Mouse (Mus musculus) lung, postnatal 0 days (tissue): ENCODE measurements at regions not wholly inside any gene's neighbourhood (a gene's known extent, or its start where the extent isn't known, plus 50 kb on each side); places are given as distances from the start of the nearest gene placed in this dataset.

Source experiments
- ATAC-seq: fragments of 200-750 bp; cut with Nextera tagmentation; 2 replicates; pipeline ENCODE4 v1.8.0; 2017; ENCODE audit warnings: moderate library complexity
- DNase-seq: peaks from one replicate; pipeline ENCODE4 v3.0.0-alpha.2; 2016; ENCODE audit warnings: low spot score
- H3K27ac ChIP-seq: fragments of 300-500 bp; sonication (generic); 2 replicates; pipeline ENCODE4 v1.5.1; 2014; ENCODE audit warnings: antibody characterized with exemption, mild to moderate bottlenecking, low read length, mixed read lengths
- H3K27me3 ChIP-seq: fragments of 300-500 bp; sonication (generic); replicated peaks from 2 replicates; pipeline ENCODE4 v1.6.1; 2014; ENCODE audit warnings: low read length, mixed read lengths; ENCODE audit not compliant: insufficient read depth
- H3K36me3 ChIP-seq: fragments of 300-500 bp; sonication (generic); 2 replicates; pipeline ENCODE4 v1.6.1; 2014; ENCODE audit warnings: low read length, mixed read lengths; ENCODE audit not compliant: insufficient read depth
- H3K4me1 ChIP-seq: fragments of 300-500 bp; sonication (generic); 2 replicates; pipeline ENCODE4 v1.6.1; 2014; ENCODE audit warnings: antibody characterized with exemption, low read depth, low read length, mixed read lengths; ENCODE audit not compliant: insufficient read depth
- H3K4me2 ChIP-seq: fragments of 300-500 bp; sonication (generic); replicated peaks from 2 replicates; pipeline ENCODE4 v1.6.1; 2014; ENCODE audit warnings: low read depth, mild to moderate bottlenecking, low read length, moderate library complexity, mixed read lengths
- H3K4me3 ChIP-seq: fragments of 300-500 bp; sonication (generic); 2 replicates; pipeline ENCODE4 v1.5.1; 2014; ENCODE audit warnings: low read depth, low read length
- H3K9ac ChIP-seq: fragments of 300-500 bp; sonication (generic); replicated peaks from 2 replicates; pipeline ENCODE4 v1.6.1; 2014; ENCODE audit warnings: low read depth, mild to moderate bottlenecking
- H3K9me3 ChIP-seq: fragments of 300-500 bp; sonication (generic); 2 replicates; pipeline ENCODE4 v1.6.1; 2016; ENCODE audit warnings: low read length, mixed read lengths
- CTCF ChIP-seq: IDR thresholded peaks from 2 replicates; pipeline ENCODE4 v1.5.1; 2016; ENCODE audit warnings: antibody characterized with exemption, mild to moderate bottlenecking
- EP300 ChIP-seq: IDR thresholded peaks from 2 replicates; pipeline ENCODE4 v1.6.1; 2016; ENCODE audit warnings: antibody characterized with exemption, mild to moderate bottlenecking, control low read depth
- WGBS: fragments of 180-500 bp; shearing (Covaris S2); extraction: QIAGEN DNeasy Blood & Tissue Kit; methylation state at CpG from one replicate; pipeline ENCODE4 v1.1.7; 2014; 5-methylcytosine and 5-hydroxymethylcytosine counted together

- Histone ChIP-seq H3K36me3 (no peaks in the 10 kb centered on the region), H3K4me2 (no peak overlapping the region), H3K9ac (no peak overlapping the region), H3K27me3 (no peaks in the 10 kb centered on the region), H3K4me1 (no peaks in the 10 kb centered on the region), H3K27ac (no peak overlapping the region), H3K4me3 (no peak overlapping the region), H3K9me3 (no peaks in the 10 kb centered on the region)
- TF ChIP-seq CTCF (no peak), EP300 (no peak)
- no peak for DNase-seq
- WGBS = 58% methylated on average over 3 of the region's 3 CpGs
- ATAC-seq = no peak
Observed at GRCm38 (mm10) chr5:39348680-39349079, 406.6 kb downstream of the Hs3st1 start.

- WGBS = 64% methylated on average over 3 of the region's 3 CpGs
- H3K27me3 ChIP-seq = no peaks in the 10 kb centered on the region
- no peak overlapping the region for H3K9ac ChIP-seq
- no peak for ATAC-seq
- H3K4me3 ChIP-seq = no peak overlapping the region
- H3K27ac ChIP-seq = no peak overlapping the region
- TF ChIP-seq EP300 (no peak), CTCF (no peak)
- no peak overlapping the region for H3K4me2 ChIP-seq
- H3K36me3 ChIP-seq = no peaks in the 10 kb centered on the region
- no peak for DNase-seq
- H3K4me1 ChIP-seq = no peaks in the 10 kb centered on the region
- no peaks in the 10 kb centered on the region for H3K9me3 ChIP-seq
Observed at GRCm38 (mm10) chr5:39347019-39347418, 408.3 kb downstream of the Hs3st1 start.

GRCm38 (mm10) chr5:39337917-39338316, 417.4 kb downstream of the Hs3st1 start:
- Histone ChIP-seq H3K4me2 (no peak overlapping the region), H3K27ac (no peak overlapping the region), H3K36me3 (no peaks in the 10 kb centered on the region), H3K9me3 (no peaks in the 10 kb centered on the region), H3K27me3 (no peaks in the 10 kb centered on the region), H3K4me3 (no peak overlapping the region), H3K9ac (no peak overlapping the region), H3K4me1 (no peaks in the 10 kb centered on the region)
- ATAC-seq (no peak), DNase-seq (no peak)
- TF ChIP-seq CTCF (no peak), EP300 (no peak)
- 58% methylated on average over 1 of the region's 1 CpGs for WGBS

- no peak overlapping the region for H3K9ac ChIP-seq
- H3K4me2 ChIP-seq = no peak overlapping the region
- H3K27ac ChIP-seq = no peak overlapping the region
- DNase-seq (no peak), ATAC-seq (no peak)
- no peaks in the 10 kb centered on the region for H3K27me3 ChIP-seq
- TF ChIP-seq EP300 = no peak
- no peak for TF ChIP-seq CTCF
- WGBS = 91% methylated on average over 2 of the region's 2 CpGs
- no peaks in the 10 kb centered on the region for H3K4me1 ChIP-seq
- no peak overlapping the region for H3K4me3 ChIP-seq
- H3K9me3 ChIP-seq = no peaks in the 10 kb centered on the region
- no peaks in the 10 kb centered on the region for H3K36me3 ChIP-seq
Observed at GRCm38 (mm10) chr5:39336484-39336985, 418.7 kb downstream of the Hs3st1 start.

- DNase-seq = no peak
- Histone ChIP-seq H3K9ac (no peak overlapping the region), H3K36me3 (no peaks in the 10 kb centered on the region), H3K27me3 (no peaks in the 10 kb centered on the region), H3K4me2 (no peak overlapping the region), H3K4me3 (no peak overlapping the region), H3K4me1 (no peaks in the 10 kb centered on the region), H3K27ac (no peak overlapping the region), H3K9me3 (no peaks in the 10 kb centered on the region)
- TF ChIP-seq CTCF (no peak), EP300 (no peak)
- no peak for ATAC-seq
- WGBS = 70% methylated on average over 2 of the region's 2 CpGs
Observed at GRCm38 (mm10) chr5:39335321-39335720, 420.0 kb downstream of the Hs3st1 start.

- H3K4me3 ChIP-seq = no peak overlapping the region
- no peaks in the 10 kb centered on the region for H3K36me3 ChIP-seq
- WGBS = 34% methylated on average over 1 of the region's 1 CpGs
- no peak overlapping the region for H3K27ac ChIP-seq
- H3K9me3 ChIP-seq = no peaks in the 10 kb centered on the region
- TF ChIP-seq CTCF = no peak
- no peak for TF ChIP-seq EP300
- no peak overlapping the region for H3K9ac ChIP-seq
- H3K27me3 ChIP-seq = no peaks in the 10 kb centered on the region
- ATAC-seq (no peak), DNase-seq (no peak)
- no peak overlapping the region for H3K4me2 ChIP-seq
- no peaks in the 10 kb centered on the region for H3K4me1 ChIP-seq
Observed at GRCm38 (mm10) chr5:39334241-39334640, 421.0 kb downstream of the Hs3st1 start.

GRCm38 (mm10) chr5:39325399-39325798, 429.9 kb downstream of the Hs3st1 start:
- H3K9ac ChIP-seq = no peak overlapping the region
- H3K27me3 ChIP-seq = no peaks in the 10 kb centered on the region
- no peak overlapping the region for H3K4me3 ChIP-seq
- TF ChIP-seq EP300 (no peak), CTCF (no peak)
- no peak overlapping the region for H3K27ac ChIP-seq
- WGBS = 72% methylated on average over 2 of the region's 2 CpGs
- ATAC-seq (no peak), DNase-seq (no peak)
- no peaks in the 10 kb centered on the region for H3K36me3 ChIP-seq
- H3K9me3 ChIP-seq = no peaks in the 10 kb centered on the region
- H3K4me2 ChIP-seq = no peak overlapping the region
- no peaks in the 10 kb centered on the region for H3K4me1 ChIP-seq
